Mouse (Mus musculus) cerebellum, adult 18-20 months (tissue): Measurements from ENCODE around the gene Zfp46.

Experiments used
- DNase-seq, 2 experiments: peaks; one replicate each; pipeline ENCODE4 v3.0.0; 2021

Gene Zfp46

GRCm38 (mm10) chr4:136266716-136267343 lies 17.7 kb upstream of the Zfp46 start:
- no peak for DNase-seq

DNA sequence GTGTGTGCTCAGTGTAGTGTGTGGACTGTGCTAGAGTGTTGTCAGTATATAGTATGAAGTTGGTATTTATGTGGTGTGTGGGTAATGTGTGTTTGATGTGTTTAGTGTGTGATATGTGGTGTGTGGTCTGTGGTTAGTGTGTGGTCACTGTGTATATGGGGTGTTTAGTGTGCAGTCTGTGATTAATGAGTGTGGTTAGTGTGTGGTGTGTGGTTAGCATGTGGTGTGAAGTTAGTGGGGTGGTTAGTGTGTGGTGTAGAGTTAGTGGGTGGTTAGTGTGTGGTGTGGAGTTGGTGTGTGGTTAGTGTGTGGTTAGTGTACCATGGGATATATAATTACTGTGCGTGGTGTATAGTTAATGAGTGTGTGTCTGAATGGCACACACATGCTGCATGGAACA lies 15.6 kb upstream of the Zfp46 start:
- no peak for DNase-seq

DNA sequence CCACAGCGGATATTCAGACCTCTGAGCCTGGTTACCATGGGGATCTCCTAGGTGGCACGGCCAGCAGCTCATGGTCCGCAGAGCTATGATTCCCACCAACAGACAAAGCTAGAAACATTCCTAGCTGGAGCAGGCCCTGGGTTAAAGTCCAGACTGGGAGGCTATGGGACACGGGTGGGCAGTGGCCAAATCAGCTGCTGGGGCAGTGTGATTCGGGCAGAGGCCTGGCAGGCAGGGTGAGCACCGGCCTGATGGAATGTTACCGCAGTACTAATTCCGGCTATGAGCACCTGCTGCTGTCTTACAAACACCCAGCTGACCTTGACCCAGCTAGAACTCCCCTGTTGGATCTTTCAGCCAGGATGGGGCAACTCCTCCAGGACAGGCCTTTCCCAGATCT lies 13.8 kb upstream of the Zfp46 start:
- no peak for DNase-seq

GRCm38 (mm10) chr4:136281097-136281496 lies 3.4 kb upstream of the Zfp46 start:
- DNase-seq, result no peak

GRCm38 (mm10) chr4:136281611-136282010 lies 2.9 kb upstream of the Zfp46 start:
- DNase-seq, result no peak

GRCm38 (mm10) chr4:136282621-136283480 lies 1.6 kb upstream of the Zfp46 start:
- DNase-seq, result no peak

DNA sequence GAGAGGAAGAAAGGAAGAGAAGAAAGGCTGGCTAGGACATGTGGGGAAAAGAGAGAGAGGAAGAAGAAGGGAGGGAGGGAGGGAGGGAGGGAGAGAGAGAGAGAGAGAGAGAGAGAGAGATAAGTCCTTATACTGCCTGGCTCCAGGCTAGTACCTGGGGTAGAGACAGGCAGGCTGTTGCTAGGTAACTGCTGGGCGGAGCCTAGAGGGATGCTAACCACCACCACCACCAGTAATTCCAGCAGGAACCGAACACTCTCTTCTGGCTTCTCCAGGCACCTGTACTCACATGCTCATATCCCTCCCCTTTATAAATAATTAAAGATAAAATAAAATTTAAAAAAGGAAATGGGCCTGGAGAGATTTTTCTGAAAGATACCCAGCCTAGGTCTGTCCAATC lies 700 bp upstream of the Zfp46 start:
- DNase-seq, result peak in 1 of 2 experiments; percentile 30

- peak; percentile 16 to 55 for DNase-seq
Measured at GRCm38 (mm10) chr4:136284891-136285290, 408 bp downstream of the Zfp46 start.

DNA sequence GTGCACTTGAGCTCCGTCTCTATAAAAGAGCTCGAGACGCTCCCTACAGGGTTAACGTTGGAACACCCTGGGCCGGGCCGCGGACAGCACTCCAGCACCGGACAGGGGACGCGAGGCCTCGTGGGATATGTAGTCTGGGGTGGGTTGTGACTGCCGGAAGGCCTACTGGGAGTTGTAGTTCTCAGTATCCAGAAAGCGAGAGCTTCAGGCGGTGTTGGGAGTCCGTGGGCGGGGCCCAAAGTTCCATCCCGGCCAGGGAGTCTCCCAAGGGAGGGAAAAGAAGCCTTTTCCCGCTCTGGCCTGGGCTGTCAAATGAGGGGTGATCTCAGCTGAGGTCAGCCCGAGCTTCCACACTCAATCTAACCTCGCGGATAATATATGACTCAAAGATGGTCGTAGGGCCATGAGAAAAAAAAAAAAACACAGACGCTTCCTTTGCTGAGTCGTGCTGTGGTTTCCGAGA lies 896 bp downstream of the Zfp46 start:
- peak; percentile 92 to 98 for DNase-seq

GRCm38 (mm10) chr4:136285811-136286371 lies 1.4 kb downstream of the Zfp46 start:
- DNase-seq, result peak; percentile 96 to 97

DNA sequence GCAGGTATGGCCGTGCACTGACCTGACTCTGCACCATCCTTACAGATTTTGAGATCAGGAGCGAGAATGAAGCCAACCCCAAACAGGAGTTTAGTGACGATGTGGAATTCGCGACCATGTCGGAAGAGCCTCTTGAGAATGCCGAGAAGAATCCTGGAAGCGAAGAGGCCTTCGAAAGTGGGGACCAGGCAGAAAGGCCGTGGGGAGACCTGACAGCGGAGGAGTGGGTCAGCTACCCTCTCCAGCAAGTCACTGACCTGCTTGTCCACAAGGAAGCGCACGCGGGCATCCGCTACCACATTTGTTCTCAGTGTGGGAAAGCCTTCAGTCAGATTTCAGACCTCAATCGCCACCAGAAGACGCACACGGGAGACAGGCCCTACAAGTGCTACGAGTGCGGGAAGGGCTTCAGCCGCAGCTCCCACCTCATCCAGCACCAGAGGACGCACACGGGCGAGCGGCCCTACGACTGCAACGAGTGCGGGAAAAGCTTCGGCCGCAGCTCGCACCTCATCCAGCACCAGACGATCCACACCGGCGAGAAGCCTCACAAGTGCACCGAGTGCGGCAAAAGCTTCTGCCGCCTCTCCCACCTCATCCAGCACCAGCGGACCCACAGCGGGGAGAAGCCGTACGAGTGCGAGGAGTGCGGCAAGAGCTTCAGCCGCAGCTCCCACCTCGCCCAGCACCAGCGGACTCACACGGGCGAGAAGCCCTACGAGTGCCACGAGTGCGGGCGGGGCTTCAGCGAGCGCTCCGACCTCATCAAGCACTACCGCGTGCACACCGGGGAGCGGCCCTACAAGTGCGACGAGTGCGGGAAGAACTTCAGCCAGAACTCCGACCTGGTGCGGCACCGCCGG lies 5.7 kb downstream of the Zfp46 start:
- no peak for DNase-seq

- DNase-seq, result no peak
Measured at GRCm38 (mm10) chr4:136290781-136291595, 6.5 kb downstream of the Zfp46 start.

- no peak for DNase-seq
Measured at GRCm38 (mm10) chr4:136291692-136292091, 7.2 kb downstream of the Zfp46 start.

- DNase-seq, result no peak
Measured at GRCm38 (mm10) chr4:136295941-136296340, 11.5 kb downstream of the Zfp46 start.

DNA sequence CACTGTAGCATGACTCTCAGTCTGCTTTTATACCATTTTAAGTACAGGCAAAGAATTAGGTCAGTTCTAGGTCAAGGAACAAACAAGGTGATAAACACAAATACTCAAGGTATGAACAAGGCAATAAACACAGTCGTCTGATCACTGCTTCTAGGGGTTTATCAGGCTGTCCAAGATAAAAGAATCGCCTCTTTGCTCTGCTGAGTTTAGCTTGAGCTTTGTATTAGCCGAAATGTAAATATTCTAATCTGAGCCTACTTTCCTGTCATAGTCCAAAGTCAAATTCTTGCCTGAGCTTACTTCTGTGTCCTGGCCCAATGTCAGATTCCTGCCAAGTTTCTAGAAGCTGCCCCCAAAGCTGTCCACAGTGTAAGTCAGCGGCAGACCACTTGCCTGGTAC lies 18.0 kb downstream of the Zfp46 start:
- no peak for DNase-seq

DNA sequence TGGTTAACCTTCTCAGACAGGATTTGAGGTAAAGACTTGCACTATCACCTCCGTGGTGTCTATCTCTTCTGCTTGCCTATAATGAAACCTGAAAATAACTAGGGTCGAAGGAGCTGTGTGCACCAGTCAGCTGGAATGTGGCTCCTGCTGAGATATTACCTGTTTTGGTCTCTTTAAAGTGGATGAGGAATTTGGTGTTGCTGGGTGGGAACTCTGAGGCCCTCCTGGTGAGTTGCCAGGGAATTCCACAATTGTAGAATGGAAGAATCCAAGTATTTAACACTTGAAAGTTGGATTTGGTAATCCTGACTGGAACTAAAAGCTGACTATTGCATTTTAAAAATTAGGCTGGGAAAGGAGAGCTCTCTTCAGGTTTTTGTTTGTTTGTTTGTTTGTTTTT lies 19.7 kb downstream of the Zfp46 start:
- no peak for DNase-seq

DNA sequence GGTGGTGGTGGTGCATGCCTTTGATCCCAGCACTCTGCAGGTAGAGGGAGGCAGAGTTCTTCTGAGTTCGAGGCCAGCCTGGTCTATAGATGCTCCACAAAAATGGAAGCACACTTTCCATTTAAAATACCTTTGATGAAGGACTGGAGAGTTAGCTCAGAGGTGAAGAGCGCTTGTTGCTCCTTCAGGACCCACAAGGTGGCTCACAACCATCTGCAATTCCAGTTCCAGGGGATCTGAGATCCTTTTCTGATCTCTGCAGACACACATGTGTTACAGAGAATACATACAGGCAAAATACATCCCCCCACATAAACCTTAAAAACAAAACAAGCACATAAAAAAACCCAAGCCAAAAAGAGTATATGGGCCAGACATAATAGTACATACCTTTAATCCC lies 23.9 kb downstream of the Zfp46 start:
- no peak for DNase-seq

- DNase-seq, result peak; percentile 26
Measured at GRCm38 (mm10) chr4:136309780-136310179, 25.3 kb downstream of the Zfp46 start.

DNA sequence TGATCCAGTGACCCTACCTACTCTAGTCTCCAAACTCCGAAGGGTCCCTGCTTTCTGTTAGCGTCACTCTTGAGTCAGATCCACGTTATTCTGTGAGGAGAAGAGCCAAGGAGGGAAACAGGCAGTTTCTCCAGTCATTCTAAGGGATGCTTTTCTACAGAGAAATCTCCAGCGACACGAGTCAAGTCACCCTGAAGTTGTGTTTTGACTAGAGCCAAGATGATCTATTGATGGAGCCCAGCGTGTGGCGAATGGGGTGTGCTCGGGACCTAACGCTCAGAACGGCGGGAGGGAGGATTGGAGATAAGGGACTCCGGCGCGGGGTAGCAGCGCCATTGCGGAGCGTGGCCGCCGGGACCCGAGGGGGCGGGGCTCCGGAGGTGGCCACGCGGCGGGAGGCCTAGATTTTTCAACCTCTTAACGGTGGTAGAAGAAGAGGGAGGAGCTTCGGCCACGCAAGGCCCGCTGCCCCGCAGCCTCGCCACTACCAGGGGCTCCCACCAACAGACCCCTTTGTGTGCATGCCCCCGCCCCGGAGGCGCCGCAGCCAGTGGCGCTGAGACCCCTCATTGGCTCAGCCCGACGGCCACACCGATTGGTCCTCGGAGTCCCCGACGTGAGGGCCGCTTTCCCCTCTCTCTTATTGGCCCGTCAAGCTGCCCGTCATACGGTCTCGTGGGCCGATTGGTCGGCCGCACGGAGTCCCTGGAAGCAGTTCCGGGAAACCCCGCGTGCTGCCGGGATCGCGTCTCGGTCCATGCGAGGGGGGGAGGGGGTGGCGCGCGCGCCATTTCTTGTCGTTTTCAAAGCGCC lies 26.0 kb downstream of the Zfp46 start, which contains the start of gene Hnrnpr:
Hnrnpr (plus strand) TSS at position 714 of the 813 bp plus-strand sequence.
- peak; percentile 99 for DNase-seq

DNA sequence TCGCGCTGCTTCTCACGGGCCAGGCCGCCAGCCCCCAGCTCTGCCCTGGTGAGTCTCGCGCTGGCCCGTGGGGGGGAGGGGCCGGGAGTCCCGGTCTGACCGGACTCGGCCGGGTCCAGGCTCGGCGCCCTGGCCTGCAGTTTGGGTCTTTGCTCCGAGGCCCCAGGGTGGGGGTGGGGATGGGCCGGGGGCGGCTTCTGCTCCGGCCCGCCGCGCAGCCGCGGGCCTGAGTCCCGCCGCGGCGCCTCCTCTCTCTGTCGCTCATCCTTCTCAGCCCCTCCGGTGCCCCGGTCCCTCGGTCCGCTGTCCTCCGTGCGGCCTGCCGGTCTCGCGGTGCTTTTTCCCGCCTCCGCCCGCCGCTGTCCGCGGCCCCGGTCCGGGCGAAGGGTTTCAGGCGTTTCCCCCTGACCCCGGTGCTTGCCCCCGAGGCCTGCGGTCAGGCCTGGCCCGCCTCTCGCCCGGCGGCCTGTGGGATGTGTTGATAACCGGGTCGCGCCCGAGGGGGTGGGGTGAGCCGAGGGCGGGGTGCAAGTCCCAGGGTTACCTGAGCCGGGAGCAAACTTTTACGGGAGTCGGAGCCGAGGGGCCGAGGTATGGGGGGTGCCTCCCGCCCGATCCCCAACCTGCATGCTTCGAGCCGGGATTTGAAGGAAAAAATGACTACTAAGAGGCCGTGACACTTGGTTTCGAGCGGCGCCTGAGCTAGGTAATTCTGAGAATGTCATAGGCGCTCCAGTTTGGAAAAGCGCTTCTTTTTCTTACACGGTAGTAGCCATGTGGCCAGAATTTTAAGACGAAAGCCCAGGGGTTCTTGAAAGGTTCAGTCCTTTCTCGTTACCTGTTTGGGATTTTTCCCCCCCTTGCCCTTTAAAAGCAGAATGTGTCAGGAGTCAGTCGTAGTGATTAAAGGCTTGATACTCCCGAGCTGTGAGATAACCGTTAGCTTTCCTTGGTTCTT lies 26.8 kb downstream of the Zfp46 start:
- peak; percentile 52 to 67 for DNase-seq
